Mouse (Mus musculus) stomach, postnatal 0 days (tissue): ENCODE data around the gene Cmtm3. TPM values are rescaled to one million over a fixed set of nuclear protein-coding genes. Genes with fewer than 3 reads are reported as not detected.

ENCODE experiments used
- ATAC-seq: fragments of 200-750 bp; cut with Nextera tagmentation; 2 replicates; pipeline ENCODE4 v1.8.0; 2017; ENCODE audit not compliant: low FRiP score, low TSS enrichment
- DNase-seq: peaks from one replicate; pipeline ENCODE4 v3.0.0-alpha.2; 2016; ENCODE audit warnings: low spot score
- H3K27ac ChIP-seq: fragments of 300-500 bp; sonication (generic); replicated peaks from 2 replicates; pipeline ENCODE4 v1.5.1; 2014; ENCODE audit warnings: mild to moderate bottlenecking, control low read depth
- H3K27me3 ChIP-seq: fragments of 300-500 bp; sonication (generic); 2 replicates; pipeline ENCODE4 v1.6.1; 2014; ENCODE audit warnings: low read length; ENCODE audit not compliant: control insufficient read depth, insufficient read depth
- H3K36me3 ChIP-seq: fragments of 300-500 bp; sonication (generic); 2 replicates; pipeline ENCODE4 v1.6.1; 2014; ENCODE audit warnings: low read length, mixed read lengths; ENCODE audit not compliant: control insufficient read depth, insufficient read depth
- H3K4me1 ChIP-seq: fragments of 300-500 bp; sonication (generic); replicated peaks from 2 replicates; pipeline ENCODE4 v1.6.1; 2014; ENCODE audit warnings: antibody characterized with exemption; ENCODE audit not compliant: control insufficient read depth, insufficient read depth
- H3K4me2 ChIP-seq: fragments of 300-500 bp; sonication (generic); replicated peaks from 2 replicates; pipeline ENCODE4 v1.6.1; 2014; ENCODE audit warnings: low read depth, mild to moderate bottlenecking, control low read depth, moderate library complexity
- H3K4me3 ChIP-seq: fragments of 300-500 bp; sonication (generic); 2 replicates; pipeline ENCODE4 v1.5.1; 2014; ENCODE audit warnings: low read depth, low read length, control low read depth
- H3K9ac ChIP-seq: fragments of 300-500 bp; sonication (generic); 2 replicates; pipeline ENCODE4 v1.6.1; 2014; ENCODE audit warnings: mild to moderate bottlenecking, low read length, control low read depth, mixed read lengths
- H3K9me3 ChIP-seq: fragments of 300-500 bp; sonication (generic); 2 replicates; pipeline ENCODE4 v1.6.1; 2016; ENCODE audit warnings: low read length; ENCODE audit not compliant: control insufficient read depth
- CTCF ChIP-seq: IDR thresholded peaks from 2 replicates; pipeline ENCODE4 v1.5.1; 2016; ENCODE audit warnings: antibody characterized with exemption, low read depth, mild to moderate bottlenecking, moderate library complexity
- EP300 ChIP-seq: optimal IDR thresholded peaks from 2 replicates; pipeline ENCODE3; 2016; ENCODE audit warnings: antibody characterized with exemption
- WGBS: fragments of 180-500 bp; shearing (Covaris S2); extraction: QIAGEN DNeasy Blood & Tissue Kit; methylation state at CpG from one replicate; pipeline ENCODE4 v1.1.7; 2014; 5-methylcytosine and 5-hydroxymethylcytosine counted together
- polyA plus RNA-seq: library from polyadenylated mRNA; unstranded; fragments of >200 nt; fragmentation: Nextera tagmentation; extraction: Ambion mirVana; gene quantifications from 2 replicates; pipeline ENCODE4 v1.2.1, GENCODE M21; 2015

The Cmtm3 gene
- polyA plus RNA-seq, 1 experiment from 2014 or later = 48.4 TPM

DNA sequence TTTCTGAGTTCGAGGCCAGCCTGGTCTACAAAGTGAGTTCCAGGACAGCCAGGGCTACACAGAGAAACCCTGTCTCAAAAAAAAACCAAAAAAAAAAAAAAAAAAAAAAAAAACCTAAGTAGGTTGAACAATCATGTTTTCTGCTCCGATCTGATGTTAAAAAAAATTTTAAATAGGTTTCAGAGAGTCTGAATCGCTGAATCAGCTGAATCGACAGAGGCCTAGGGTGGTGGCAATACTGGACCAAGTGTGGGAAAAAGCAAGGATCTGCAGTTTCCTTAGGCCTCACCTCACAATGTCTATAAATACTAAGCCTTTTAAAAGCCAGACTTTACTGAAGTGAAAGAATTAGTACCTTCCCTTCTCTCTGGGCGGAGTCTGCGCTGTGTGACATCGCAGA is 53.9 kb downstream of the Cmtm3 start:
- Histone ChIP-seq H3K27ac (peak overlapping the region; percentile 65), H3K9me3 (no peaks in the 10 kb centered on the region), H3K36me3 (no peaks in the 10 kb centered on the region), H3K9ac (no peak overlapping the region), H3K4me1 (no peaks in the 10 kb centered on the region), H3K4me2 (no peak overlapping the region), H3K27me3 (no peaks in the 10 kb centered on the region), H3K4me3 (no peak overlapping the region)
- WGBS = 89% methylated on average over 6 of the region's 7 CpGs
- ATAC-seq (no peak), DNase-seq (no peak)
- no peak for TF ChIP-seq CTCF
- TF ChIP-seq EP300 = no peak

DNA sequence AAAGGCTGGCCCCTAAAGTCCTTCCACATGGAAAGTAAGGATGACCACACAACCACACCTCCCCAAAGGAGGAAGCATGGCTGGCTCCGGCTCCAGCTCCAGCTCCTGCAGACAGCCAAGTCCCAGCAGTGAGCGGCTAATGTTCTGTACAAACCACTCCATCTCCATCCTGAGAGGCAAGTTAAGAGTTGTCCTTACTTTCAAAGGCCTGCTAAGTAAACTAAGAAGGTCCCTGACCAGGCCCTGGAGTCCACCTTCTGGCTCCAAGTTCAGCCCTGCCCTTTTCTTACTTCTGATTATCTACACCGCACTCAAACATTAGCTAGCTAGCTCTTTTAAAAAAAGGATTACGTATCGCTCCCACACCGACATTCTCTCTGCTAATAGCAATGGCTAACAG is 54.6 kb downstream of the Cmtm3 start:
- Histone ChIP-seq H3K4me2 (peak overlapping the region; percentile 93), H3K9me3 (no peaks in the 10 kb centered on the region), H3K4me1 (no peaks in the 10 kb centered on the region), H3K27me3 (no peaks in the 10 kb centered on the region), H3K36me3 (no peaks in the 10 kb centered on the region), H3K27ac (peak overlapping the region; percentile 65), H3K4me3 (no peak overlapping the region; the same call in 1 of the 2 replicates), H3K9ac (no peak overlapping the region; the same call in 1 of the 2 replicates)
- peak; percentile 47 for ATAC-seq
- WGBS = 33% methylated on average over 6 of the region's 6 CpGs
- no peak for TF ChIP-seq CTCF
- no peak for TF ChIP-seq EP300
- DNase-seq = peak; percentile 56

DNA sequence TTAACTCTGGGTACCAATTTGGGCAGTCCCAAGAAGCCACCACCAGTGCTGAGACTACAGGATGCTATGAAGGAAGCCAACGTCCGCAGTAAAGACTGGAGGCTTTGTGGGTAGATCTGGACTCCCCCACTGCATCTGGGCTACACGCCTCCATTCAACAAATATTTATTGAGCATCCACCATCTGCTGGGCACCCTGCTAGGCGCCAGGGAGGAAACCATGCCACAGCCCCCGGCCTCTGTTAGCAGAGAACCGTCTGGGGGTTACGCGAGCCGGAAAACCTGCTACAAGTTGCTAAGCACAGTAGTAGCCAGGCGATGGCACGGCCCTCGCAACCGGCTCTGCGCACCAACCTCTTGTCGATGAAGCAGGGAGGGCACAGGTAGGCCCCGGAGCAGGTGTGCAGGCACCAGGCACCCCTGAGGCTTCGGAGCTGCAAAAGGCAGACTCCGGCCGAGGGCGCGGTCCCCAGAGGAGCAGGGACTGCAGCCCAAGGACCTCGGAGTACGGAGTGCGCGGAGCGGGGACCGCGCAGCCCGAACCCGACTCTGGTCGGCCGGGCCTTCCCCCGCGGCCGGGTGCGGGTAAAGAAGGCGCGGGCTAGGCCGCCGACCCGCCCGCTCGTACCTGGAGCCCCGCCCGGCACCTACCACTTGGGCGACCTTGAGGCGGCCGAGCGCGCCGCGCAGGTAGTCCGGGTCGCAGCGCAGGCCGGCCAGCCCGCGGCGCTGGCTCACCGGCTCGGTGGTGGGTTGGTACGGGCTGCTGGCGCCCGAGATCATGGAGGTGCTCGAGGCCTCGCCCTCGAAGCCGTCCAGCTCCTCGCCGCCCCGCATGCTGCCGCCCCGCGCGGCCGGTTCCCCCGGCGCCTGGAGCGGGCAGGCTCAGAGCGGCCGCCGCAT is 55.8 kb downstream of the Cmtm3 start:
- no peaks in the 10 kb centered on the region for H3K4me1 ChIP-seq
- peak; percentile 64 for DNase-seq
- under 1% methylated on average over 41 of the region's 82 CpGs for WGBS

GRCm38 (mm10) chr8:104395703-104396357 is 56.6 kb downstream of the Cmtm3 start, which contains the start of gene Cmtm4:
Gene Cmtm4 (minus strand): TSS chr8:104395807.
- H3K4me1 ChIP-seq = no peaks in the 10 kb centered on the region

More for the DNA sequence above, 55.8 kb downstream of the Cmtm3 start:
- no peaks in the 10 kb centered on the region for H3K36me3 ChIP-seq
- peak overlapping the region; percentile 93 for H3K4me2 ChIP-seq
- no peaks in the 10 kb centered on the region for H3K27me3 ChIP-seq
- H3K4me3 ChIP-seq = peak overlapping the region; percentile 93
- TF ChIP-seq EP300 = no peak
- no peak for TF ChIP-seq CTCF
- peak overlapping the region; percentile 89 for H3K9ac ChIP-seq
- H3K27ac ChIP-seq = peak overlapping the region; percentile 95
- no peaks in the 10 kb centered on the region for H3K9me3 ChIP-seq
- ATAC-seq = peak; percentile 73

More at GRCm38 (mm10) chr8:104395703-104396357, 56.6 kb downstream of the Cmtm3 start, which contains the start of gene Cmtm4:
- H3K27ac ChIP-seq = peak within 1 kb of the TSS; percentile 95
- peak within 1 kb of the TSS; percentile 93 for H3K4me2 ChIP-seq
- H3K36me3 ChIP-seq = no peaks in the 10 kb centered on the region
- peak; percentile 80 for ATAC-seq
- TF ChIP-seq CTCF (no peak), EP300 (no peak)
- H3K9ac ChIP-seq = peak within 1 kb of the TSS; percentile 89
- 4% methylated on average over 18 of the region's 54 CpGs for WGBS
- peak within 1 kb of the TSS; percentile 93 for H3K4me3 ChIP-seq
- H3K9me3 ChIP-seq = no peaks in the 10 kb centered on the region
- no peaks in the 10 kb centered on the region for H3K27me3 ChIP-seq
- DNase-seq = peak; percentile 84

Other genes starting within 250 kb of the Cmtm3 start
- gene Cdh5, start 237.8 kb upstream of the Cmtm3 start, polyA plus RNA-seq = 8.2 and 8.7 TPM in 2 replicates
- 0.81 and 0.88 TPM in 2 replicates for gene Bean1, start 169.0 kb upstream of the Cmtm3 start, polyA plus RNA-seq
- 11.0 and 13.4 TPM in 2 replicates for gene Tk2, start 90.9 kb upstream of the Cmtm3 start, polyA plus RNA-seq
- 24.1 and 25.3 TPM in 2 replicates for gene Cklf, start 88.5 kb upstream of the Cmtm3 start, polyA plus RNA-seq
- not detected in 2 replicates for gene Cmtm2a, start 46.2 kb upstream of the Cmtm3 start, polyA plus RNA-seq
- not detected in 2 replicates for gene Gm45711, start 29.3 kb upstream of the Cmtm3 start, polyA plus RNA-seq
- not detected in 2 replicates for gene Cmtm1, start 29.3 kb upstream of the Cmtm3 start, polyA plus RNA-seq
- not detected in 2 replicates for gene Gm11020, start 17.8 kb upstream of the Cmtm3 start, polyA plus RNA-seq
- gene Cmtm2b, start 17.2 kb upstream of the Cmtm3 start, polyA plus RNA-seq = not detected in 2 replicates
- gene Cmtm4, start 56.4 kb downstream of the Cmtm3 start, polyA plus RNA-seq = 4.6 and 4.8 TPM in 2 replicates
- 31.9 and 33.0 TPM in 2 replicates for gene Dync1li2, start 103.6 kb downstream of the Cmtm3 start, polyA plus RNA-seq
- gene Terb1, start 170.5 kb downstream of the Cmtm3 start, polyA plus RNA-seq = 0.18 and 0.33 TPM in 2 replicates
- gene Nae1, start 195.2 kb downstream of the Cmtm3 start, polyA plus RNA-seq = 59.2 and 64.1 TPM in 2 replicates
- gene Car7, start 195.3 kb downstream of the Cmtm3 start, polyA plus RNA-seq = 1.2 and 1.3 TPM in 2 replicates